Comparison of ENCODE assay signal across 18 mouse cellular contexts in genomic region chr11:59780241-59780640, GRCm38 (mm10). TPM values are rescaled to one million over a fixed set of nuclear protein-coding genes. Genes with fewer than 3 reads are reported as not detected.
"Had no signal": no experiment of that assay in that cellular context is flagged by ENCODE, and none has a peak within 500 bp of the region (broad histone marks: within the 10 kb centered on the region; RNA-seq: fewer than 3 reads in every experiment).

No protein-coding gene starts in this region.

- H3K4me2 ChIP-seq: limb, embryonic 13.5 days; liver, embryonic 12.5 days; liver, embryonic 15.5 days; lung, embryonic 15.5 days; midbrain, embryonic 13.5 days had no signal

- DNase-seq: kidney, adult 2 months; kidney, postnatal 25 days; layer of hippocampus, adult 9-11 months; liver; thymus, adult 2 months; thymus, postnatal 14 days; thymus, postnatal 4 days had no signal

- H3K27ac ChIP-seq: kidney, postnatal 0 days; layer of hippocampus, adult 2 months; limb, embryonic 10.5 days; limb, embryonic 13.5 days; liver, embryonic 12.5 days; liver, embryonic 15.5 days; lung, embryonic 15.5 days; midbrain, embryonic 13.5 days had no signal

- H3K4me1 ChIP-seq: limb, embryonic 13.5 days; liver, embryonic 12.5 days; lung, embryonic 15.5 days; midbrain, embryonic 13.5 days had no signal

- ATAC-seq: intestine, postnatal 0 days; liver, embryonic 12.5 days; midbrain, embryonic 13.5 days; midbrain, embryonic 16.5 days had no signal

- H3K9ac ChIP-seq: limb, embryonic 13.5 days; liver, embryonic 12.5 days; liver, embryonic 15.5 days; lung, embryonic 15.5 days; midbrain, embryonic 13.5 days had no signal

- H3K9me3 ChIP-seq: limb, embryonic 10.5 days; limb, embryonic 13.5 days; liver, embryonic 12.5 days; liver, embryonic 15.5 days; lung, embryonic 15.5 days; midbrain, embryonic 13.5 days had no signal

- H3K4me3 ChIP-seq: layer of hippocampus, adult 2 months; limb, embryonic 10.5 days; limb, embryonic 13.5 days; liver, embryonic 12.5 days; liver, embryonic 15.5 days; lung, embryonic 15.5 days; midbrain, embryonic 13.5 days had no signal

- H3K27me3 ChIP-seq: limb, embryonic 13.5 days; liver, embryonic 12.5 days; liver, embryonic 15.5 days; lung, embryonic 15.5 days; midbrain, embryonic 13.5 days had no signal

RNA-seq across cellular contexts. Expression of gene Pld6, which starts 7.2 kb away (rescaled TPM):
- total RNA-seq: monocyte, adult 5-6 weeks had no signal
